Mouse (Mus musculus) testis, adult 2 months (tissue): ENCODE measurements around the gene Ttll6. TPM values are rescaled to one million over a fixed set of nuclear protein-coding genes. Genes with fewer than 3 reads are reported as not detected.
"Not testable (repeated sequence)": the region's sequence is repeated elsewhere in the genome, so short reads cannot be mapped to it uniquely, and the experiment has no call there.

Source experiments
- H3K27ac ChIP-seq: fragments of 200-500 bp; 2 replicates; pipeline ENCODE4 v1.5.1; 2012; ENCODE audit warnings: low read depth, low read length; ENCODE audit not compliant: control insufficient read depth, insufficient read depth
- H3K27me3 ChIP-seq: fragments of 200-500 bp; 2 replicates; pipeline ENCODE4 v1.6.1; 2012; ENCODE audit warnings: mild to moderate bottlenecking, low read length, moderate library complexity; ENCODE audit not compliant: control insufficient read depth, insufficient read depth
- H3K36me3 ChIP-seq: fragments of 200-500 bp; 2 replicates; pipeline ENCODE4 v1.6.1; 2012; ENCODE audit warnings: mild to moderate bottlenecking, low read length; ENCODE audit not compliant: control insufficient read depth, insufficient read depth
- H3K4me1 ChIP-seq: fragments of 200-500 bp; 2 replicates; pipeline ENCODE4 v1.6.1; 2012; ENCODE audit warnings: low read length; ENCODE audit not compliant: control insufficient read depth, insufficient read depth
- H3K4me3 ChIP-seq: fragments of 200-500 bp; 2 replicates; pipeline ENCODE4 v1.5.1; 2012; ENCODE audit warnings: low read depth, mild to moderate bottlenecking, low read length, moderate library complexity, mixed read lengths; ENCODE audit not compliant: control insufficient read depth
- CTCF ChIP-seq: fragments of 200-500 bp; IDR thresholded peaks from 2 replicates; pipeline ENCODE4 v1.5.1; 2012; ENCODE audit warnings: low read depth, mild to moderate bottlenecking, inconsistent platforms, low read length, moderate library complexity; ENCODE audit not compliant: control insufficient read depth, insufficient read depth, insufficient replicate concordance
- POLR2A ChIP-seq: fragments of 200-500 bp; IDR thresholded peaks from 2 replicates; pipeline ENCODE4 v1.6.1; 2012; ENCODE audit warnings: low read depth, mild to moderate bottlenecking, inconsistent platforms, low read length, moderate library complexity; ENCODE audit not compliant: control insufficient read depth
- polyA plus RNA-seq: library from polyadenylated mRNA; depleted of rRNA; stranded (reverse); fragments of >200 nt; gene quantifications from 2 replicates; pipeline ENCODE4 v1.2.3, GENCODE M21; 2012; rRNA removed

Ttll6 gene
- polyA plus RNA-seq, result 90.4 and 94.5 TPM in 2 replicates

GRCm38 (mm10) chr11:96133239-96133865 is at the start of gene Ttll6:
TSS of gene Ttll6 (plus strand) at chr11:96133786.
- Histone ChIP-seq H3K27ac (no peak within 1 kb of the TSS), H3K4me3 (no peak within 1 kb of the TSS), H3K27me3 (no peaks in the 10 kb centered on the region), H3K36me3 (no peaks in the 10 kb centered on the region), H3K4me1 (no peaks in the 10 kb centered on the region; the same call in 1 of the 2 replicates)
- TF ChIP-seq POLR2A (no peak), CTCF (peak; percentile 85; the same call in 1 of the 2 replicates)

GRCm38 (mm10) chr11:96087981-96088380 is 45.6 kb upstream of the Ttll6 start:
- no peak overlapping the region for H3K4me3 ChIP-seq
- H3K36me3 ChIP-seq, result no peaks in the 10 kb centered on the region
- TF ChIP-seq CTCF (no peak), POLR2A (no peak)
- no peaks in the 10 kb centered on the region for H3K4me1 ChIP-seq
- H3K27ac ChIP-seq, result no peak overlapping the region
- no peaks in the 10 kb centered on the region for H3K27me3 ChIP-seq

GRCm38 (mm10) chr11:96091073-96091472 is 42.5 kb upstream of the Ttll6 start:
- no peaks in the 10 kb centered on the region for H3K27me3 ChIP-seq
- H3K27ac ChIP-seq, result no peak overlapping the region
- no peaks in the 10 kb centered on the region for H3K36me3 ChIP-seq
- no peak overlapping the region for H3K4me3 ChIP-seq
- no peak for TF ChIP-seq CTCF
- H3K4me1 ChIP-seq, result no peaks in the 10 kb centered on the region

GRCm38 (mm10) chr11:96092674-96093291 is 40.8 kb upstream of the Ttll6 start:
- H3K27ac ChIP-seq, result no peak overlapping the region
- H3K4me1 ChIP-seq, result no peaks in the 10 kb centered on the region
- no peaks in the 10 kb centered on the region for H3K36me3 ChIP-seq
- no peak overlapping the region for H3K4me3 ChIP-seq
- H3K27me3 ChIP-seq, result no peaks in the 10 kb centered on the region
- TF ChIP-seq POLR2A (no peak), CTCF (no peak)

- no peaks in the 10 kb centered on the region for H3K4me1 ChIP-seq
- H3K4me3 ChIP-seq, result no peak overlapping the region
- no peak overlapping the region for H3K27ac ChIP-seq
- no peaks in the 10 kb centered on the region for H3K27me3 ChIP-seq
- H3K36me3 ChIP-seq, result no peaks in the 10 kb centered on the region
- TF ChIP-seq CTCF, result peak; percentile 82; the same call in 1 of the 2 replicates
- TF ChIP-seq POLR2A, result no peak
These were observed 40.2 kb upstream of the Ttll6 start for GRCm38 (mm10) chr11:96093361-96093760.

GRCm38 (mm10) chr11:96108376-96108775 is 25.2 kb upstream of the Ttll6 start:
- no peak for TF ChIP-seq POLR2A
- no peak for TF ChIP-seq CTCF
- no peak overlapping the region for H3K27ac ChIP-seq
- H3K27me3 ChIP-seq, result no peaks in the 10 kb centered on the region

GRCm38 (mm10) chr11:96110950-96111349 is 22.6 kb upstream of the Ttll6 start:
- not testable (repeated sequence) for H3K4me3 ChIP-seq, H3K27me3 ChIP-seq, H3K4me1 ChIP-seq, H3K27ac ChIP-seq, H3K36me3 ChIP-seq

More at GRCm38 (mm10) chr11:96108376-96108775, 25.2 kb upstream of the Ttll6 start:
- Histone ChIP-seq H3K4me3 (no peak overlapping the region), H3K4me1 (no peaks in the 10 kb centered on the region), H3K36me3 (no peaks in the 10 kb centered on the region)

- TF ChIP-seq CTCF (no peak), POLR2A (no peak)
- Histone ChIP-seq H3K4me1 (no peaks in the 10 kb centered on the region), H3K27me3 (no peaks in the 10 kb centered on the region), H3K36me3 (no peaks in the 10 kb centered on the region), H3K27ac (no peak within 1 kb of the TSS), H3K4me3 (no peak within 1 kb of the TSS)
These were observed 21.8 kb upstream of the Ttll6 start, which contains the start of gene Calcoco2 for GRCm38 (mm10) chr11:96111751-96112150. TSS of gene Calcoco2 (minus strand) at chr11:96111964.
